Mouse (Mus musculus) thymus, postnatal 10 days (tissue): ENCODE measurements around the gene Aph1a.
"Not testable (repeated sequence)": the region's sequence is repeated elsewhere in the genome, so short reads cannot be mapped to it uniquely, and the experiment has no call there.

Source experiments
- DNase-seq, 2 experiments: peaks; one replicate each; pipeline ENCODE4 v3.0.0; 2021; ENCODE audit warnings: low spot score in 2 of 2

Aph1a gene

GRCm38 (mm10) chr3:95893606-95894316 is at the start of gene Aph1a:
Gene Aph1a, plus strand, starts transcription at chr3:95893969.
- DNase-seq, result peak; percentile 92 to 95

- DNase-seq, result no peak
These were observed 43.2 kb upstream of the Aph1a start for GRCm38 (mm10) chr3:95850611-95851010.

DNA sequence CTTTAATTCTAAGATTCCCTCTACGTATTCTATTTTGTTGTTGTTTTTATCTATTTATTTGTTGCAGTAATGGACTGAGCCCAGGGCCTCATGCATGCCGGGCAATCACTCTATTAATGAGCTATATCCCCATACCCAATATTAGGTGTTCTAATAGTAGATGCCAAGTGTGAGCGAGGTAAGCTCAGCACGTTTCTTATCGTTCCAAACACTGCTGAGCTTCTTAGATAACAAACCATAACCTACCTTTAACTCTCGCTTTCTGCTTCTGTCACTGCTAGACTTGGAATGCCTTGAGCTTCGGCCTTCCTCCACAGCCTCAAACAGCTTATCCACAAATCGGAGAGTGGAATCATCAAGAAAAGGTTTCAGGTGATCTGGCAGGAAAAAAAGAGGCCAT is 42.5 kb upstream of the Aph1a start:
- DNase-seq, result no peak

DNA sequence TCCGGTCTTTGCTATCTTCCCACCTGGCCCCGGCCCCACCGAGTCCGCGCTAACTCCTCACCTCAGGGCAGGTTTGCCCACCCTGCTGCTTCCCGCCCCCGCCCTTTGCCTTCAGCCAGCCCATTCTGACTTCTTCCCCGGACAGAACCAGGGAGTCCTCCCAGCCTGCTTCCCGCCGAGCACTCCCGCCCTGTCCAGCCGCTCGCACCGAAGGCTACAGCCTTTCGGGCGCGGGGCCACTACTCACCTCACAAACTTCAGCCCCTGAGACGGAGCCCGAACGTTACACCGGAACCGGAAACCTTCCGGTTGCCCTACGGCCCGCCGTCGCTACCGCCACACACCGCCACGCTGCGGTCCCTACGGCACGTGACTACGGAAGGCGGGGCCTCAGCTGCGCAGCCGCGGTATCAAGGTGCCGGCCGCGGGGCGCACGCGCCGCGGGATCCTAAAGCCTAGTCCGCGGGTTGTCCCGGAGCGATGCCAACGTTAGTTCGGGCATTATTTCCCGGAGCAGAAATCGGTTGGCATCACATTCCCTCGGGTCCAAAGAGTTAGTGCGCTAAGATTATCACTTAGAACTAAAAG is 38.2 kb upstream of the Aph1a start, which contains the start of gene Prpf3:
Gene Prpf3 (minus strand): TSS at position 384 of the 588 bp plus-strand sequence.
- DNase-seq, result peak; percentile 88 to 91

GRCm38 (mm10) chr3:95856115-95856514 is 37.7 kb upstream of the Aph1a start:
- DNase-seq, result no peak

DNA sequence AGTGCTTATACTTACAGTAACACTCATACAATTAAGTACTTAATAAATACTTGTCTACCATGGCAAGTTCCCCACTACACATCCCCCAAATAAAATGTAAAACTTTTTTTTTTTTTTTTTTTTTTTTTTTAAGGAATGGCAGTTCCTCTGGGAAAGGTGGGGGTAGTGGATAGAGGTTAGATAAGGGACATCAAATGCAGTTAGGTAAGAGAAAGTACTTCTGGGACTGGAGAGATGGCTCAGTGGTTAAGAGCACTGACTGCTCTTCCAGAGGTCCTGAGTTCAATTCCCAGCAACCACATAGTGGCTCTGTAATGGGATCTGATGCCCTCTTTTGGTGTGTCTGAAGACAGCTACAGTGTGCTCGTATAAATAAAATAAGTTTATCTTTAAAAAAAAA is 36.7 kb upstream of the Aph1a start:
- not testable (repeated sequence) for DNase-seq

DNA sequence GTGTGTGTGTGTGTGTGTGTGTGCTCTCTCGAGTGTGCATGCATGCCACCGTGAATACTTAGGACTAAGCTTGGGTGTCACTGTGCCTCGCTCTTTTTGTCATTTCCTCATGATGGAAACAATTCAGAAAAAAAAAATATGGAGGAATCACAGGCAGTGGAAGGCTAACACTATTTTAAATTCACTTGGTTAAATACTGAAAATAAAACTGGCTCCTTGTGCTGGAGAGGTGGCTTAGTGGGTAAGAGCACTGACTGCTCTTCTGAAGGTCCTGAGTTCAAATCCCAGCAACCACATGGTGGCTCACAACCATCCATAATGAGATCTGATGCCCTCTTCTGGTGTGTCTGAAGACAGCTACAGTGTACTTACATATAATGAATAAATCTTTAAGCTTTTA is 35.5 kb upstream of the Aph1a start:
- not testable (repeated sequence) for DNase-seq

GRCm38 (mm10) chr3:95860323-95860722 is 33.4 kb upstream of the Aph1a start:
- DNase-seq, result peak in 1 of 2 experiments; percentile 22

DNA sequence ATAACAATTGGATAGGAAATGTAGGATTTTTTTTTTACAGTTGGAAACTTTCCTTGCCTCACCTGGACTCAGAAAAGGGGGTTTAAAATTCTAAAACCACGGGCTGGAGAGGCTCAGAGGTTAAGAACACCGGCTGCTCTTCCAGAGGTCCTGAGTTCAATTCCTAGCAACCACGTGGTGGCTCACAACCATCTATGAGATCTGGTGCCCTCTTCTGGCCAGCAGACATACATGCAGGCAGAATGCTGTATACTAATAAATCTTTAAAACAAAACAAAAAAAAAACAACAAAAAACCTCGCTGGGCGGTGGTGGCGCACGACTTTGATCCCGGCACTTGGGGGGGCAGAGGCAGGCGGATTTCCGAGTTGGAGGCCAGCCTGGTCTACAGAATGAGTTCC is 32.6 kb upstream of the Aph1a start:
- DNase-seq, result peak in 1 of 2 experiments; percentile 45

- peak; percentile 64 to 90 for DNase-seq
These were observed 32.0 kb upstream of the Aph1a start for GRCm38 (mm10) chr3:95861796-95862195.

DNA sequence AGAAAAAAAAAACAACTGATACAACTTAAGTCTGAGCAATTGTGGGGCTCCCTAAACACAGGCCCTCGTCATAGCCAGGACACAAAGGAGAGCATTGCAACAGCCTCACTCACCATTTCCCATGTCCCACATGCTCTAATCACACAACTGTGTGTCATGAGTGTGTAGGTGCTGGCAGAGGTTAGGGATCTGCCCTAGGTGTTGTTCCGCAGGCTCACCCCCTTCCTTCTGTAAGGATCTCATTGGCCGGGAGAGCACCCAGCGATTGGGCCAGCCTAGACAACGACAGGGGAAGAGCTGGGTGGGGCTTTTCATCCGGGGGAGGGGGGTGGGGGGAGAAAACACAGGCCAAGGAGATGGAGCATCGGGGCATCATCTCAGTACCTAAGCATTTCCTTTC is 30.2 kb upstream of the Aph1a start:
- no peak for DNase-seq

GRCm38 (mm10) chr3:95865050-95865449 is 28.7 kb upstream of the Aph1a start:
- no peak for DNase-seq

DNA sequence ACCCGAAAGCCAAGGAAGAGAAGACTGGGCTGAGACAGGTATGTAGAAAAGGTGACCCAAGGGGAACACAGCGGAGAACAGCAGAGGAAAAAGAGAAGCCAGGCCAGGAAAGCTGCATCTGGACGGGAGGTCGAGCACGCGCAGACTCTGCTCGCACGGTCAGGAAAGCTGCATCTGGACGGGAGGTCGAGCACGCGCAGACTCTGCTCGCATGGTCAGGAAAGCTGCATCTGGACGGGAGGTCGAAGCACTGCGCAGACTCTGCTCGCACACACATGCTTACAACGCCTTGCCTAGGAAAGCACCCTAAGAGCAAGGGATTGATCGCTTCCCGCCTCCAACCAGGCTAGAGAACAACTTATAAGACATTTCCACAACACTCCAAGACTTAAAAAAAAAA is 28.2 kb upstream of the Aph1a start:
- no peak for DNase-seq

DNA sequence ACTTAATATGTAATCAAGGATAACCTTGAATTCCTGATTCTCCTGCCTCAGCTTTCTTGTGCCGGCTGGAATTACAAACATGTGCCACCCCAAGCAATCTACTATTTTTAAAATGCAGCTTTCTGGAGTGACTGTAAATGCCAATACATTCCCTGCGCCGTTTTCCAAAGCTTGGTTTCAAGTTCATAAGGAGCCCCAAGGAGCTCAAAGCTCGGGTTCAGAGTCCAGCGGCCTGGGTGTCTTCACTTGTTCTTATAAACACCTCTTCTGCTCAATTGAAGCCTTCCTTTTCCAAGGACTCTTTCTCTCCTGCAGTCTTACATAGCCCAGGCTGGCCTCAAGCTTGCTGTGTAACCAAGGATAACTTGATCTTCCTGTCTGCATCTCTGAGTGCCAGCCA is 27.7 kb upstream of the Aph1a start:
- no peak for DNase-seq

- DNase-seq, result no peak
These were observed 26.4 kb upstream of the Aph1a start for GRCm38 (mm10) chr3:95867408-95867807.

DNA sequence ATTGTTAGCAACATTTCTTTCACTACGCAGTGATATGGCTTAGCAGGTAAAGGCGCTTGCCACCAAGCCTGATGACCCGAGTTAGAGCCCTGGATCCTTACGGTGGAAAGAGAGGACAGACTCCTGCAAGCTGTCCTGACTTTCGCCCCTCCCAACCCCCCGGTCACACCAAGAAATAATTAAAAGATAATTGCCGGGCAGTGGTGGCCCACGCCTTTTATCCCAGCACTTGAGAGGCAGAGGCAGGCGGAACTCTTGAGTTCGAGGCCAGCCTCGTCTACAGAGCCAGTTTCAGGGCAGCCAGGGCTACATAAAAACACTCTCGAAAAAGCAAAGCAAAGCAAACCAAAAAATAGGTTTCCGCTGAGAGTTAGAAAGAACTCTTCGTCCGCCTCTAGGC is 22.8 kb upstream of the Aph1a start:
- peak in 1 of 2 experiments; percentile 7 for DNase-seq

- peak; percentile 76 to 78 for DNase-seq
These were observed 22.3 kb upstream of the Aph1a start, which contains the start of gene Mrps21 for GRCm38 (mm10) chr3:95871392-95871867. Gene Mrps21, minus strand, starts transcription at chr3:95871519.

- no peak for DNase-seq
These were observed 21.7 kb upstream of the Aph1a start for GRCm38 (mm10) chr3:95872048-95872447.

- no peak for DNase-seq
These were observed 14.7 kb upstream of the Aph1a start for GRCm38 (mm10) chr3:95879063-95879462.

- peak; percentile 82 to 90 for DNase-seq
These were observed 11.6 kb upstream of the Aph1a start, which contains the start of gene Ciart for GRCm38 (mm10) chr3:95881979-95882815. Gene Ciart, minus strand, starts transcription at chr3:95882251.

DNA sequence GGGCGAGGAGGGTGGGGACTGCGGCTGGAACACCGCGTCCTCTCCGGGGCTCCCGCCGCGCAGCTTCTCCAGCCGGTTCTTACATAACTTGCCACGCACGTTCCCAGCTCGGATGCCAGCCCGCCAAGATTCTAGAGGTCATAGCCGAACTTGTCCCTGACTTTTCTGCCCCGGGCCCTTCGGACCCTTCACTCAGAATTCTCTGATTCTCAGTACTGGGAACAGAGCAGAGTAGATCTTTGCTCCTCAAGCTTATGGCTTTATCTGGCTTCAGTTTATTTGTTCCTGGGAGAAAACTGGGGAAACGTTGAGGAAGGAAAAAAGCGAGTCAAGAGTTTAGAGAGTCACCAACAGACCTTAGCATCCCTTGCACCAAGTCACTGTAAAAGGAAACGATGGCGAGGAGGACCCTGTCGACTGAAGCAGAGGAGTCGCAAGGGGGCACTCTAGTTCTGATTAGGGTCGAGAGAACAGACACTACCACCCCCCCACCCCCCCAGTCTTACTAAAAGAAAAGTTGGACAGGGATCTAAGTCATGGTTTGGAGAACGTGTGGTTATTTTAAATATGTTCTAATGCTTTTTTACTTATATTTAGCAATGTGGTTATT is 10.8 kb upstream of the Aph1a start:
- DNase-seq, result peak; percentile 60 to 79

DNA sequence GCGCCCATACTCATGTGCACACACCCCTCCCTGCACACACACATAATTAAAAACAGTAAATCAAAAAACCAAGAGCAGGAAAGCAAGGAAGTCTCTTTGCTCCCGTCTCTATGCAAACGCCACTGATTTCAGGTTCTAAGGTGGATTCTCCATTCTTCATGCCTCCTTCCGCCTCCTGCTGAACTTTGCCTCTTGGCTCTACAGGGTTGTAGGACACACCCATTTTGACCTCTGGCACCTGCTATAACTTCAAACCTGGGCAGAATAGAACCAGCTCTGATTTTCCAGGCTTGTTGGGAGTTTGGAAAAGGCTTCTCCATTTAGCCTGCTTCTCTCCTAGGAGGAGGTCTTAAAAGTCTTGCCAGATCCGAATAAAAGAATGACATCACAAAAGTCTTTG is 9.4 kb upstream of the Aph1a start:
- DNase-seq, result no peak
